Mouse (Mus musculus): Measurements from ENCODE around the gene Rasgef1b. TPM values are rescaled to one million over a fixed set of nuclear protein-coding genes. Genes with fewer than 3 reads are reported as not detected.

The Rasgef1b gene
- polyA plus RNA-seq, 1 experiment, result 1.00 TPM

DNA sequence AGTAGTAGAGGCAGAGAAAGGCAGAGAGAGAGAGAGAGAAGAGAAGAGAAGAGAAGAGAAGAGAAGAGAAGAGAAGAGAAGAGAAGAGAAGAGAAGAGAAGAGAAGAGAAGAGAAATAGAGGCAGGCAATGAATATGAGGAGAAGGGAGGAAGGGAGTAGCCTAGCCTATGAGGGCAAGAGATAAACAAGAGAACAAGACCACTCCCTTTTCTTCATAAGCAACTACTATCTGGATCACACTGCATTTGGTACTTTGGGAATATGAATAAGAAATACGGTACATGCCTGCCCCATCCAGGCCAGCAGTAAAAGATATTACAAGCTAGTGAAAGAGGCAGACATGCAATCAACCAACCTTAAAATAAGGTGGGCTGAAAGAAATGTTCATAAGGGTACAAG is 360.2 kb downstream of the Rasgef1b start:
- H3K27ac ChIP-seq (ENCODE audit: control insufficient read depth, insufficient read depth, low read depth, low read length, poor library complexity), result no peak overlapping the region
- no peak overlapping the region for H3K4me3 ChIP-seq (replicated peaks; ENCODE audit: control insufficient read depth, low read depth, low read length)
- 85% methylated on average over 1 of the region's 1 CpGs for WGBS
- no peak for TF ChIP-seq POLR2A (IDR thresholded peaks at IDR 0.05; ENCODE audit: borderline replicate concordance, control insufficient read depth, low read depth, low read length)
- no peak for TF ChIP-seq CTCF (IDR thresholded peaks at IDR 0.05; ENCODE audit: control insufficient read depth, insufficient read depth, low read length)
- no peaks in the 10 kb centered on the region for H3K4me1 ChIP-seq (ENCODE audit: control insufficient read depth, insufficient read depth, low read length)

DNA sequence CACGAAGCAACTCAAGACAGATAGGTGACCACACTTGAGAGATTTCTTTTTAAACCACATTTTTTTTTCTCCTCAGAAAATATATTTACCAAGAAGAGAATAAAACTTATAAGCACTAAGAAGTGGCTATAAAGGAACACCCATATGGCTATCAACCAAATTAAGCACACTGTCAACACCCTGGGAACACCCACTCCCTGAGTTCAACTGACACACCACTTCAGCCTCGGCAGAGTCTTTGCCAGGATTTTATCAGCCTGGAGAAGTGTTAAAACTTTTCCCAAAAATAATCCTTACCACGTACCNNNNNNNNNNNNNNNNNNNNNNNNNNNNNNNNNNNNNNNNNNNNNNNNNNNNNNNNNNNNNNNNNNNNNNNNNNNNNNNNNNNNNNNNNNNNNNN is 368.3 kb downstream of the Rasgef1b start:
- WGBS, result 55% methylated on average over 3 of the region's 3 CpGs
- no peaks in the 10 kb centered on the region; the same call in 1 of the 2 replicates for H3K4me1 ChIP-seq (ENCODE audit: control insufficient read depth, insufficient read depth, low read length)
- H3K4me3 ChIP-seq (replicated peaks; ENCODE audit: control insufficient read depth, low read depth, low read length), result no peak overlapping the region
- TF ChIP-seq POLR2A (IDR thresholded peaks at IDR 0.05; ENCODE audit: borderline replicate concordance, control insufficient read depth, low read depth, low read length) (no peak), CTCF (IDR thresholded peaks at IDR 0.05; ENCODE audit: control insufficient read depth, insufficient read depth, low read length) (no peak)
- H3K27ac ChIP-seq (ENCODE audit: control insufficient read depth, insufficient read depth, low read depth, low read length, poor library complexity), result no peak overlapping the region

DNA sequence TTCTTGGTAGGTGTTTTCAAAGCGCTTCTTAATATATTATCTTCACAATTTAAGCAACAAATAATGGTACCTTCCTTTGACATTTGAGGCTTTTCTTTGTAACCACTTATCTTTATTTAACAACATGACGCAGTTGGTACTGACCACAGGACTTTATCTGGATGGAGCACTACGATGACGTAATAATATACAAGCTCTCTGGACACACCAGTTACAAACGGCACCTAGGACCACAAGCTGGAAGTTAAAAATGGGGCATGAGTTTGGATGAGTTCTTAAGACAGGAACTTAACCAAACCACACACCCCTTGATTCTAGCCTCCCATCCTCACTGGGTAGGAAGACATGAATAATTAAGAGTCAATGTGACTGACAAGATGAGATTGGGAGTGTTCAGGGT is 369.6 kb downstream of the Rasgef1b start:
- no peaks in the 10 kb centered on the region; the same call in 1 of the 2 replicates for H3K4me1 ChIP-seq (ENCODE audit: control insufficient read depth, insufficient read depth, low read length)
- TF ChIP-seq CTCF (IDR thresholded peaks at IDR 0.05; ENCODE audit: control insufficient read depth, insufficient read depth, low read length), result no peak
- no peak for TF ChIP-seq POLR2A (IDR thresholded peaks at IDR 0.05; ENCODE audit: borderline replicate concordance, control insufficient read depth, low read depth, low read length)
- no peak overlapping the region for H3K4me3 ChIP-seq (replicated peaks; ENCODE audit: control insufficient read depth, low read depth, low read length)
- H3K27ac ChIP-seq (ENCODE audit: control insufficient read depth, insufficient read depth, low read depth, low read length, poor library complexity), result no peak overlapping the region
- 22% methylated on average over 5 of the region's 5 CpGs for WGBS

DNA sequence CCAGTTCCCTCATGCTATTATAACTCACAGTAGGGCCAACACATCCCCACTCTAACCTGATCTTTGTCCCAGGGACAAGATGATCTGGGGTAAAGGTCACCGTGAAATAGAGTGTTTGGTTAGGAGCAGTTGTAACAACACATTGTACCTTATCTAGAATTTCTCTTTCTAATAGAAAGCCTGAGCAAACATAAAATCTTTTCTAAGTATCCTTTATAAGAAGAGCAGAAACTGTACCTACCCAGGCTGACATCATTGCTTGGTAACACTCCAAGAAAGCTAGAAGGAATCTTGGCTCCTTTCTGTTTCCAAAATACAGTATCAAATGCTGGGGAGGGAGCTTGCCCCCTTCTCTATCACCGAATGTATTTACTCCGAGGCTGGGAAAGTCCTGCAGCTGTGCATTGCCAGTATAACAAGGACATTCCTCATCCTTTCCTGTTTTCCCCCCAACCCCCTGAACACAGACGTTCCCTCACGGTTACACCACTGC is 374.2 kb downstream of the Rasgef1b start:
- no peak overlapping the region for H3K4me3 ChIP-seq (replicated peaks; ENCODE audit: control insufficient read depth, low read depth, low read length)
- TF ChIP-seq POLR2A (IDR thresholded peaks at IDR 0.05; ENCODE audit: borderline replicate concordance, control insufficient read depth, low read depth, low read length) (no peak), CTCF (IDR thresholded peaks at IDR 0.05; ENCODE audit: control insufficient read depth, insufficient read depth, low read length) (no peak)
- no peaks in the 10 kb centered on the region for H3K4me1 ChIP-seq (ENCODE audit: control insufficient read depth, insufficient read depth, low read length)
- no peak overlapping the region for H3K27ac ChIP-seq (ENCODE audit: control insufficient read depth, insufficient read depth, low read depth, low read length, poor library complexity)
- WGBS, result 81% methylated on average over 5 of the region's 5 CpGs

DNA sequence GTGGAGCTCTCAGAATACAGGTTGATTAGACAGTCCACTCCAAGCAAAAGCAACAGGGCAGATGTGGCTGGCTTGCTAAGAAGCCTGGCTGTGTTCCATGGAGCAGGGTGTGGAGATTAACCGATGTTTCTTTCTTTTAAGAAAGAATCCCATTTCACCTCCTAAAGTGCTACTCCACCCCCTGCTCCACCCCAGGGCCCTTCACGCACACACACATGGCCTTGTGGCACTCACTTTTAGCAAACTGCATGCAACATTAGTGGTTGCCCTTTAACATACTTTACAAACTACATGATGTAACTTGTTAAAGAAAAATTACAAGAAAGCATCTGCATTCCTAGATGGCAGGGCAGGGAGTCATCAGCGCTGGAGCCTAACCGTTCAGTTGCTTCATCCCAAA is 378.8 kb downstream of the Rasgef1b start:
- WGBS, result 80% methylated on average over 4 of the region's 4 CpGs
- no peak for TF ChIP-seq CTCF (IDR thresholded peaks at IDR 0.05; ENCODE audit: control insufficient read depth, insufficient read depth, low read length)
- TF ChIP-seq POLR2A (IDR thresholded peaks at IDR 0.05; ENCODE audit: borderline replicate concordance, control insufficient read depth, low read depth, low read length), result no peak

DNA sequence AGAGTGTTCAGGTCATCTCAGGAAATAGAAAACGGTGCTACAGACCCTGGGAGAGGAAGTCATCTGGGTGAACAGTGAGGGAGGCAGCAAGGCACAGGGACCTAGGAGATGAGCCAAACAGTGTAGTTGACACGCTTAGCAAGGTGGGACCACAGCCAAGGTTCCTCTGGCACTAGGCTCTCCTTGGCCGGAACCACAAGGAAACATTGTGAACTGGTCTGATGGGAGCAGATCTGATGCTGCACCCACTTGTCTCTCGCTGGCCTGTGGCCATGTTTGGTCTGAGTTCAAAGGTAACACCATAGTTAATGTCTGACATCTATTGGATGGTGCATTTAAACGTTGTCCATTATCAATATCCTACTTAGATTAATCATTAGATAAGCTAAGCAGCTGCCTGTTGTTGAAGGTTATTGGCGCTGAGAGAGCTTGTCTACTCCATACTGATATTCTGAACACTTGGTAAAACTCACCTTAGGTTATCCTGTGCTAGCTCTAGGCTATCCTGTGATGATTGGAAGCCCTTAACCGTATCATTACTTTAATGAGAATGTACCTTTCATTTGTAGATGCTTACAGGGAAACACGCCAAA is 380.5 kb downstream of the Rasgef1b start:
- no peak overlapping the region for H3K27ac ChIP-seq (ENCODE audit: control insufficient read depth, insufficient read depth, low read depth, low read length, poor library complexity)
- 44% methylated on average over 8 of the region's 8 CpGs for WGBS
- TF ChIP-seq CTCF (IDR thresholded peaks at IDR 0.05; ENCODE audit: control insufficient read depth, insufficient read depth, low read length), result no peak
- no peak for TF ChIP-seq POLR2A (IDR thresholded peaks at IDR 0.05; ENCODE audit: borderline replicate concordance, control insufficient read depth, low read depth, low read length)
- H3K4me3 ChIP-seq (replicated peaks; ENCODE audit: control insufficient read depth, low read depth, low read length), result no peak overlapping the region
- no peaks in the 10 kb centered on the region for H3K4me1 ChIP-seq (ENCODE audit: control insufficient read depth, insufficient read depth, low read length)

More for the DNA sequence above, 378.8 kb downstream of the Rasgef1b start:
- no peak overlapping the region for H3K4me3 ChIP-seq (replicated peaks; ENCODE audit: control insufficient read depth, low read depth, low read length)
- no peaks in the 10 kb centered on the region for H3K4me1 ChIP-seq (ENCODE audit: control insufficient read depth, insufficient read depth, low read length)
- H3K27ac ChIP-seq (ENCODE audit: control insufficient read depth, insufficient read depth, low read depth, low read length, poor library complexity), result no peak overlapping the region

DNA sequence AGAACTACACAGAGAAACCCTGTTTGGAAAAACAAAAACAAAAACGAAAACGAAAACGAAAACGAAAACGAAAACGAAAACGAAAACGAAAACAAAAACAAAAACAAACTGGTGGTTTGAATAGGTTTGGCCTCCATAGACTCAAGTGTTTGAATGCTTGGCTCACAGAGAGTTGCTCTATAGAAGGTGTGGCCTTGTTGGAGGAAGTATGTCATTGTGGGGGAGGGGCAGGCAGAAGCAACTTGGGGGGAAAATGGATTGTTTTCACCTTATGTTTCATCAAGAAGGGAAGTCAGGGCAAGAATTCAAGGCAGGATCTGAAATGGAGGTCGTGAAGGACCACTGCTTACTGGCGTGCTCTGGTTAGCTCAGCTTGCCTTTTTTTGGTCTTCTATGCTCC is 386.3 kb downstream of the Rasgef1b start:
- Histone ChIP-seq H3K4me1 (ENCODE audit: control insufficient read depth, insufficient read depth, low read length) (no peaks in the 10 kb centered on the region; the same call in 1 of the 2 replicates), H3K27ac (ENCODE audit: control insufficient read depth, insufficient read depth, low read depth, low read length, poor library complexity) (no peak overlapping the region), H3K4me3 (replicated peaks; ENCODE audit: control insufficient read depth, low read depth, low read length) (no peak overlapping the region)
- WGBS, result 91% methylated on average over 10 of the region's 10 CpGs
- no peak for TF ChIP-seq CTCF (IDR thresholded peaks at IDR 0.05; ENCODE audit: control insufficient read depth, insufficient read depth, low read length)

DNA sequence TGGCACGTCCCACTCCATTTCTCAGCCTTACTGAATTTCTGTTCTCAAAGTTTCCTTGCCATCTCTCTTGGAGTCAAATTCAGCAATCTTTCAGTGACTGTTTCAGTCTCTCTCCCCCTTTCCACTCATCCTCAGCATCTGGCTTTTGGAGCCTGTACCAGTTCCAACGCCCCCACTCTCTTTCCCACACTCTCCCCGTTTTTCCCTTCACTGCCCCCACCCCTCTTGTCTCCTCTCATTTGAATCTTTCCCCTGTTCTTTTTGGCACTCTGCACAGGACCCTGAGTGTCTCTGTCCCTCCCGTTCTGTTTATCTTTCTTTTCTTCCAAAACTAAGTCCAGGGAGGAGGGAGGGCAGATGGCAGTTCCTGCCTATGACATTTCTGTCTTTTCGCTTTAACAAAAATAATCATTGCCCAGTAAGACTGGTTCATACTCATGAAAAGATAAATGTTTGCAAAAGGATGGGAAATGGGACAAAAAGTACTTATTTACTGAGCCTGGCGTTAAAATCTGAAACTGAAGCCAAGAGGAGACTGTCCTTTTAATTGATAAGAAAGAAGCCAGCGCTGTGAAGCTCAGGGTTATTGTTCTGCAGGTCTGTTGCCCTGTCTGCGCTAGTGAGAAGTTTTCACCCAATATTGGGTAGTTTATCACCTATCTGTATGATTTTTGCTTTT is 388.4 kb downstream of the Rasgef1b start:
- no peak for TF ChIP-seq CTCF (IDR thresholded peaks at IDR 0.05; ENCODE audit: control insufficient read depth, insufficient read depth, low read length)
- no peak for TF ChIP-seq POLR2A (IDR thresholded peaks at IDR 0.05; ENCODE audit: borderline replicate concordance, control insufficient read depth, low read depth, low read length)
- Histone ChIP-seq H3K4me3 (replicated peaks; ENCODE audit: control insufficient read depth, low read depth, low read length) (no peak overlapping the region), H3K27ac (ENCODE audit: control insufficient read depth, insufficient read depth, low read depth, low read length, poor library complexity) (no peak overlapping the region), H3K4me1 (ENCODE audit: control insufficient read depth, insufficient read depth, low read length) (no peaks in the 10 kb centered on the region; the same call in 1 of the 2 replicates)
- 80% methylated on average over 8 of the region's 8 CpGs for WGBS
